Mouse (Mus musculus): ENCODE measurements around the gene Asb7. TPM values are rescaled to one million over a fixed set of nuclear protein-coding genes. Genes with fewer than 3 reads are reported as not detected.

Gene Asb7
- polyA plus RNA-seq, 1 experiment from 2014 or later = 7.8 TPM

GRCm38 (mm10) chr7:66688721-66689120 is 675 bp downstream of the Asb7 start:
- Histone ChIP-seq H3K27ac (no peak overlapping the region), H3K4me3 (ENCODE audit: inconsistent target) (peak overlapping the region; percentile 79)
- 10% methylated on average over 5 of the region's 5 CpGs for WGBS (ENCODE audit: missing documents)

GRCm38 (mm10) chr7:66682119-66682863 is 7.1 kb downstream of the Asb7 start:
- no peak overlapping the region for H3K4me3 ChIP-seq (ENCODE audit: inconsistent target)
- peaks cover 52% of the 10 kb centered on the region for H3K36me3 ChIP-seq (ENCODE audit: inconsistent target)
- 94% methylated on average over 5 of the region's 5 CpGs for WGBS (ENCODE audit: missing documents)
- no peaks in the 10 kb centered on the region for H3K79me2 ChIP-seq (ENCODE audit: inconsistent target)
- H3K27ac ChIP-seq = no peak overlapping the region

More at GRCm38 (mm10) chr7:66688721-66689120, 675 bp downstream of the Asb7 start:
- no peaks in the 10 kb centered on the region; the same call in 1 of the 2 replicates for H3K36me3 ChIP-seq (ENCODE audit: inconsistent target)
- peaks cover 7% of the 10 kb centered on the region; the same call in 1 of the 2 replicates for H3K79me2 ChIP-seq (ENCODE audit: inconsistent target)

DNA sequence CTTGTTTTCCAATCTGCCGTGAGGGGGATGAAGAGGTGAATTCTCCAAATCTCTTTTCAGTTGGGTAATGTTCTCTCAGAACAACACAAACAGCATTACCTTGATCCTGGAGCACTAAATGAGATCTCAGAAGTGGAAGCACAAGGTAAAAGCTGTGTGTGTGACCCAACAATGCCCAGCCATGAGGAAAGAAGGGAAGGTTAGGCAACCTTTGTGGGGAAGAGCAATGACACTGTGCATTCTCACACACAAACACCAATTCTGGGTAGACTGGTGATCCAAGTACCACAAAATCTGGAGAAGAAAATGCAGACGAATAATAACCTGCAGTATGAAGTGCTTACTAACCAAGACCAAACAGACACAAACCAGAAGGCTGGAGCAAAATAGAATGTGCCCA is 13.6 kb downstream of the Asb7 start:
- Histone ChIP-seq H3K4me3 (ENCODE audit: inconsistent target) (no peak overlapping the region), H3K27ac (no peak overlapping the region), H3K79me2 (ENCODE audit: inconsistent target) (no peaks in the 10 kb centered on the region), H3K36me3 (ENCODE audit: inconsistent target) (peaks cover 73% of the 10 kb centered on the region)
- 96% methylated on average over 2 of the region's 2 CpGs for WGBS (ENCODE audit: missing documents)

DNA sequence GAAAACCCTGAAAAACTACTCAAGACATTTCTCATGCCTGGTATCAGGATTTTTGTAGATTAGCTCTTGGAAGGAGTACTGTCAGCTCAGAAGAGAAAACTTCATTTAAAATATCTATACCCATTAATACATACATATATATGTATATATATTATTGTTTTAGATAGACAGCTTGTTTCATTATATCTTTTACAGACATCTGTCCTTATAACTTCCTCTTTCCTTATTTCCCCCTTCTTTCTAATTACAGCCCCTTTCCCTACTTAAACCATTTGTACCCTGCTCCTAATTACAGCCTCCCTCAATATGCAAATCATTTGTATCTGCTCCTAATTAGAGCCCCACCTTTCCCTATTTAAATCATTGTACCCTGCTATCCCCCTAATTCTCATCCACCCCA is 22.3 kb downstream of the Asb7 start:
- peaks cover 13% of the 10 kb centered on the region; the same call in 1 of the 2 replicates for H3K36me3 ChIP-seq (ENCODE audit: inconsistent target)
- H3K4me3 ChIP-seq (ENCODE audit: inconsistent target) = no peak overlapping the region
- H3K79me2 ChIP-seq (ENCODE audit: inconsistent target) = no peaks in the 10 kb centered on the region
- no peak overlapping the region for H3K27ac ChIP-seq

DNA sequence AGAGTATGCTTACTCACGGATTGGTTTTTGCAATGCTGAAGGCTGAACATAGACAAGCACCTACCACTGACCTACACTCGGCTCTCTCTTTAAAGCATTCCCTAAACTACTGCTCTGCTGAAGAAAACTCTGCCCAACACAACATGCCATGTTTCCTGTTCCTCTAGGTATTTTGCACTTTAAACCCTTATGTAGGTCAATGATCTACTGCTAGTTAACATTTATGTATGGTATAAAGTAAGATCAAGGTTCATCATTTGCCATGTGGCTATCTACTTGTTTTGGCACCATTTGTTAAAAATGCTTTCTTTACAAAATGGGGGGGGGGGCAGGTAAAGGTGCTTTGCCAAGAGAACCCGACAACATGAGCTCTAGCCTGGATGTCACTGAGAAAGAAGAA is 25.8 kb downstream of the Asb7 start:
- H3K36me3 ChIP-seq (ENCODE audit: inconsistent target) = peaks cover 10% of the 10 kb centered on the region

DNA sequence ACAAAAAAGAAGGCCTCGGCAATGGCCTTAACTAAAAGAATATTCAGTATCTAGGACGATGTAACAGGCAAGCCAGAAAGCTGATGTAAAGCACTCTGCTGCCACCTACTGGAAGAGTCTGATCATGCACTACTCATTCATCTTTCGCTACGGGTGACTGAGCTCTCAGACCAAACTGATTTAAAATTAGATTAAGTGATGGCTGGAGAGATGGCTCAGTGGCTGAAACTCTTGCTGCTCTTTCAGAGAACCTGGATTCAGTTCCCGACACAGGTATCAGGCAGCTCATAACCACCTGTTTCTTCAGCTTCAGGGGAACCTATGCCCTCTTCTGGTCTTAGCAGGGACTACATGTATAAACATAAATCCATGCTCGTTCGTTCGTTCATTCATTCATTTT is 27.8 kb downstream of the Asb7 start:
- Histone ChIP-seq H3K79me2 (ENCODE audit: inconsistent target) (no peaks in the 10 kb centered on the region), H3K27ac (no peak overlapping the region)
- WGBS (ENCODE audit: missing documents) = 18% methylated on average over 8 of the region's 8 CpGs

More for the DNA sequence above, 25.8 kb downstream of the Asb7 start:
- Histone ChIP-seq H3K4me3 (ENCODE audit: inconsistent target) (no peak overlapping the region), H3K27ac (no peak overlapping the region), H3K79me2 (ENCODE audit: inconsistent target) (no peaks in the 10 kb centered on the region)
- WGBS (ENCODE audit: missing documents) = 87% methylated on average over 3 of the region's 3 CpGs

GRCm38 (mm10) chr7:66660972-66661371 is 28.4 kb downstream of the Asb7 start:
- H3K27ac ChIP-seq = no peak overlapping the region
- 92% methylated on average over 8 of the region's 8 CpGs for WGBS (ENCODE audit: missing documents)
- H3K36me3 ChIP-seq (ENCODE audit: inconsistent target) = peaks cover 18% of the 10 kb centered on the region
- no peak overlapping the region for H3K4me3 ChIP-seq (ENCODE audit: inconsistent target)
- H3K79me2 ChIP-seq (ENCODE audit: inconsistent target) = no peaks in the 10 kb centered on the region

More for the DNA sequence above, 27.8 kb downstream of the Asb7 start:
- H3K4me3 ChIP-seq (ENCODE audit: inconsistent target) = no peak overlapping the region; the same call in 1 of the 2 replicates
- H3K36me3 ChIP-seq (ENCODE audit: inconsistent target) = peaks cover 18% of the 10 kb centered on the region

DNA sequence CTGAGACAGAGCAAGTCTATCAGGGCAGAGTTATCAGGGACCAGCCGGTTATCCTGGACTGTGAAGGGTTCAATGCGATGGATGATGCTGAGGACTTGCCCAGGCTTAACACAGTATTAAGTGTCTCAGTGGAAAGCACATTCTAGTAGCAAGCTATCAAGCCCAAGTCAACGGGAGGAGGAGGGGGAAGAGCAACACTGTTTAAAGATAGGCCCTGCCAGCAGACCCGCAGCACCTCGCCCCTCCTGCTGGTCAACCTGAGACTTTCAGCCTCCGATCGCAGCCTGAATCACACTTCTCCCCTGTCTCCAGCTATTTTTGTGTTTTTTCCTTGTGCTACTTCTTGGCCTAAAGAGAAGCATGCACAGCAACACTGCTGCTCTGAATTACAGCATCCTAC is 29.1 kb downstream of the Asb7 start:
- Histone ChIP-seq H3K36me3 (ENCODE audit: inconsistent target) (peaks cover 21% of the 10 kb centered on the region), H3K79me2 (ENCODE audit: inconsistent target) (no peaks in the 10 kb centered on the region), H3K27ac (no peak overlapping the region), H3K4me3 (ENCODE audit: inconsistent target) (no peak overlapping the region)
- 88% methylated on average over 7 of the region's 7 CpGs for WGBS (ENCODE audit: missing documents)

- no peak overlapping the region for H3K27ac ChIP-seq
- H3K4me3 ChIP-seq (ENCODE audit: inconsistent target) = no peak overlapping the region
- 90% methylated on average over 9 of the region's 9 CpGs for WGBS (ENCODE audit: missing documents)
- H3K79me2 ChIP-seq (ENCODE audit: inconsistent target) = no peaks in the 10 kb centered on the region
- peaks cover 21% of the 10 kb centered on the region for H3K36me3 ChIP-seq (ENCODE audit: inconsistent target)
Observed at GRCm38 (mm10) chr7:66655471-66655870, 33.9 kb downstream of the Asb7 start.

DNA sequence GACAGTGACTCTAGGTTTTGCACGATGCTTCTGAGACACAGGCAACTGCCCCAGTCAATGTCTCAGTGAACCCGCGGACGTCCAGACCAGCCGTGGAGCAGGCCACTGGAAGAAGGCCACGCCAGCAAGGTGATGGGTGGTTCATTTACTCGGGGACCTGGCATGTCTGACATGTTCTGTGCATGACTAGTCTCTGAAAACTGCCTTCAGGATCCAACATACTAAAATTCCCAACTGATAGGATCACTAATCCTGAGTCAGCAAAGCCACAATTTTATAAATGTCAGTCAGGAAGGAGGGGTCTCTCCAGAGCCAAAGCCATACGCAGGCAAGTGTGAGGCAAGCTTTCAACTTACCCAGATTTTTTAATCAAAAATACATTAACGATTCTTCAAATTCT is 35.8 kb downstream of the Asb7 start:
- peaks cover 11% of the 10 kb centered on the region for H3K36me3 ChIP-seq (ENCODE audit: inconsistent target)
- 96% methylated on average over 9 of the region's 9 CpGs for WGBS (ENCODE audit: missing documents)

GRCm38 (mm10) chr7:66652216-66652615 is 37.2 kb downstream of the Asb7 start:
- H3K4me3 ChIP-seq (ENCODE audit: inconsistent target) = no peak overlapping the region
- WGBS (ENCODE audit: missing documents) = 79% methylated on average over 4 of the region's 4 CpGs
- no peak overlapping the region for H3K27ac ChIP-seq
- H3K36me3 ChIP-seq (ENCODE audit: inconsistent target) = peaks cover 5% of the 10 kb centered on the region; the same call in 1 of the 2 replicates
- H3K79me2 ChIP-seq (ENCODE audit: inconsistent target) = no peaks in the 10 kb centered on the region

More for the DNA sequence above, 35.8 kb downstream of the Asb7 start:
- H3K79me2 ChIP-seq (ENCODE audit: inconsistent target) = no peaks in the 10 kb centered on the region
- no peak overlapping the region for H3K27ac ChIP-seq
- no peak overlapping the region for H3K4me3 ChIP-seq (ENCODE audit: inconsistent target)

DNA sequence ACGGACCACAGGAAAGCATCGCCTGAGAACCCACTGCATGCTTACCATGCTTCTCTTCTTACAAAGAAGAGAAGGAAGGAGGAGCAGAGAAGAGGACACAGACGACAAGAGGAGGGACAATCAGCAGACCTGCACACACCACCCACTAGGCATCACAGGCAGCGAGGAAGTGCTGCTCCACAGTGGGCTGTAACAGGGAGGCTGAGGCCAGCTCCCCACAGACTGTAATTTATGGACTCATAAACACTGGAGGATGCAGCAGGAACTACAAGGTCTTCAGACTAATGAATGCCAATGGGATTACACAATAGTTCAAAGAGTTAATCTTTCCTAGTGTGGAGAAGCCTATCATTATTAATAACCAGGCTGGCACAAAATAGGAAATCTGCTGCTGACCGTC is 38.5 kb downstream of the Asb7 start:
- Histone ChIP-seq H3K36me3 (ENCODE audit: inconsistent target) (peaks cover 3% of the 10 kb centered on the region; the same call in 1 of the 2 replicates), H3K27ac (no peak overlapping the region), H3K79me2 (ENCODE audit: inconsistent target) (no peaks in the 10 kb centered on the region), H3K4me3 (ENCODE audit: inconsistent target) (no peak overlapping the region)
- WGBS (ENCODE audit: missing documents) = 98% methylated on average over 5 of the region's 5 CpGs

GRCm38 (mm10) chr7:66649181-66649580 is 40.2 kb downstream of the Asb7 start:
- no peaks in the 10 kb centered on the region for H3K36me3 ChIP-seq (ENCODE audit: inconsistent target)
- WGBS (ENCODE audit: missing documents) = 40% methylated on average over 1 of the region's 2 CpGs
- no peaks in the 10 kb centered on the region for H3K79me2 ChIP-seq (ENCODE audit: inconsistent target)
- H3K27ac ChIP-seq = no peak overlapping the region
- no peak overlapping the region for H3K4me3 ChIP-seq (ENCODE audit: inconsistent target)

DNA sequence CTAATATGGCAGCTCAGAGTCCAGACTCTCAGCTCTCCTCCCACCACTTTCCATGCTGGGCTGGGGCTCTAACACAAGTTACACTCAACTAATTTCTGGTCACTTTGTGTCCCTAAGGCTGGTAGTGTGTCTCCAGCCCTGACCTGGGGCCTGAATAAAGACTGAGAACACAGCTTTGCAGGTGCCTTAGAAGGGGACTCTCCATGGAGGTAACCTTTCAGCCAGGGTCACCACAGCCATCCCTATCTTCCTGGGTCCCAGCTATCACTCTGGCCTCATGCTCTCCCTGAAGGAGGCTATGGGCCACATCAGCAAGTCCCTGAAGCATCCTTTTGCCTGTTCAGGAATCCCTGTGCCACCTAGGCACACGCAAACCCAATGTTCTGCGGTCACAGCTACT is 43.7 kb downstream of the Asb7 start:
- 100% methylated on average over 2 of the region's 2 CpGs for WGBS (ENCODE audit: missing documents)
- H3K27ac ChIP-seq = no peak overlapping the region
- H3K4me3 ChIP-seq (ENCODE audit: inconsistent target) = no peak overlapping the region
- no peaks in the 10 kb centered on the region for H3K36me3 ChIP-seq (ENCODE audit: inconsistent target)
- no peaks in the 10 kb centered on the region for H3K79me2 ChIP-seq (ENCODE audit: inconsistent target)

DNA sequence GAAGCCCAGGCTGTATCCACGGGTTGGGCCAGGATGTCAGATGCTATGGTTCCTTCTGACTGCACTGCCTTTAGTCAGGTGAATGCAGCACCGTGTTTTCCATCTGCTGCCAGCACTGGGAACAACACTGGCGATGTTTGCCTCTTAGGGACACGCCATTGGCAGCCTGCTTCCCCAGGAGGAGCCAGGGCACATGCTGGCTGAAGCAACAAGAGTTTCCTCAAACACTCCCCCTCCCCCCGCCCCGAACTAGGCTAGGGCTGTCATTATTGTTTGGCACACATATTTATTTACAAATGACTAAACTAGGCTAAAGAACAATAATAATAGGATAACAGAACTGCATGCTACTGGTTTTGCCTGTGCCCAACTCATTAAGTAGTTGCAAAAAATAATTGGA is 56.0 kb downstream of the Asb7 start:
- no peaks in the 10 kb centered on the region for H3K36me3 ChIP-seq (ENCODE audit: inconsistent target)
- no peak overlapping the region for H3K27ac ChIP-seq
- no peak overlapping the region for H3K4me3 ChIP-seq (ENCODE audit: inconsistent target)
- WGBS (ENCODE audit: missing documents) = 66% methylated on average over 4 of the region's 6 CpGs
- no peaks in the 10 kb centered on the region for H3K79me2 ChIP-seq (ENCODE audit: inconsistent target)

Data from macrophage (primary cell).